Mouse (Mus musculus) gastrocnemius, adult 8-10 months (tissue): ENCODE measurements around the gene Osbpl6. TPM values are rescaled to one million over a fixed set of nuclear protein-coding genes. Genes with fewer than 3 reads are reported as not detected.

Source experiments
- DNase-seq, 2 experiments: peaks; one replicate each; pipeline ENCODE4 v3.0.0; 2022; ENCODE audit warnings: low spot score in 2 of 2
- total RNA-seq, 4 experiments: library from RNA; stranded (reverse); gene quantifications; 2 replicates each; pipeline ENCODE4 v1.2.4; 2022

The Osbpl6 gene
- total RNA-seq, 4 experiments from 2014 or later, result 41.0 to 54.0 (median 45.9) TPM

- no peak for DNase-seq
These were observed 11.8 kb downstream of the Osbpl6 start for GRCm38 (mm10) chr2:76418142-76418518.

- no peak for DNase-seq
These were observed 15.2 kb downstream of the Osbpl6 start for GRCm38 (mm10) chr2:76421411-76421924.

- DNase-seq, result no peak
These were observed 20.5 kb downstream of the Osbpl6 start for GRCm38 (mm10) chr2:76426816-76427215.

- no peak for DNase-seq
These were observed 23.0 kb downstream of the Osbpl6 start for GRCm38 (mm10) chr2:76429318-76429717.

GRCm38 (mm10) chr2:76429855-76430254 lies 23.5 kb downstream of the Osbpl6 start:
- no peak for DNase-seq

- no peak for DNase-seq
These were observed 24.2 kb downstream of the Osbpl6 start for GRCm38 (mm10) chr2:76430539-76430938.

GRCm38 (mm10) chr2:76434224-76434623 lies 27.9 kb downstream of the Osbpl6 start:
- DNase-seq, result no peak

GRCm38 (mm10) chr2:76435667-76436239 lies 29.4 kb downstream of the Osbpl6 start:
- no peak for DNase-seq

- DNase-seq, result peak; percentile 16 to 44
These were observed 31.1 kb downstream of the Osbpl6 start for GRCm38 (mm10) chr2:76437372-76437771.

GRCm38 (mm10) chr2:76439540-76439939 lies 33.2 kb downstream of the Osbpl6 start:
- no peak for DNase-seq

GRCm38 (mm10) chr2:76442086-76442485 lies 35.8 kb downstream of the Osbpl6 start:
- no peak for DNase-seq

GRCm38 (mm10) chr2:76449836-76450355 lies 43.6 kb downstream of the Osbpl6 start:
- DNase-seq, result no peak

- DNase-seq, result no peak
These were observed 60.4 kb downstream of the Osbpl6 start for GRCm38 (mm10) chr2:76466723-76467122.

GRCm38 (mm10) chr2:76468204-76468603 lies 61.9 kb downstream of the Osbpl6 start:
- DNase-seq, result peak; percentile 40 to 41

GRCm38 (mm10) chr2:76469091-76469750 lies 62.9 kb downstream of the Osbpl6 start:
- DNase-seq, result no peak

GRCm38 (mm10) chr2:76469751-76470099 lies 63.4 kb downstream of the Osbpl6 start:
- no peak for DNase-seq

- no peak for DNase-seq
These were observed 64.1 kb downstream of the Osbpl6 start for GRCm38 (mm10) chr2:76470391-76470790.

- DNase-seq, result no peak
These were observed 69.5 kb downstream of the Osbpl6 start for GRCm38 (mm10) chr2:76475788-76476187.

- no peak for DNase-seq
These were observed 82.5 kb downstream of the Osbpl6 start for GRCm38 (mm10) chr2:76488764-76489163.

- no peak for DNase-seq
These were observed 83.9 kb downstream of the Osbpl6 start for GRCm38 (mm10) chr2:76490198-76490597.

- no peak for DNase-seq
These were observed 85.1 kb downstream of the Osbpl6 start for GRCm38 (mm10) chr2:76491371-76491770.

- no peak for DNase-seq
These were observed 85.9 kb downstream of the Osbpl6 start for GRCm38 (mm10) chr2:76492224-76492623.
